Mouse (Mus musculus): ENCODE measurements around the gene Glb1.

Gene Glb1

DNA sequence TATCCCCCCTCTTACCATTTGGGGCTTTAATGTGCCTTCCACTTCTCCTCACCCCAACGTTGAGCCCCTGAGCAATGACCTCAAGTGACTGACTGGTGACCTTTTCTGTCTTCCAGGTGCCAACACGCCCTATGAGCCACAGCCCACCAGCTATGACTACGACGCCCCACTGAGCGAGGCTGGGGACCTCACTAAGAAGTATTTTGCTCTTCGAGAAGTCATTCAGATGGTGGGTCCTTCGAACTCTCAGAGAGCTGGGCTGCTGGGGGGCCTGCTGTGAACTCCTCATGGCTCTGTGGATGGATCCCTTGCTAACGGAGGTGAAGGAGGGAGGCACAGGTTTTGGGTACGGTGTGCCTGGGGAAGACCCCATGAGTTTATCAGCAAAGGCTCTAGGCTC, 42.0 kb downstream of the Glb1 start:
- no peak for DNase-seq (ENCODE audit: low spot score)

DNA sequence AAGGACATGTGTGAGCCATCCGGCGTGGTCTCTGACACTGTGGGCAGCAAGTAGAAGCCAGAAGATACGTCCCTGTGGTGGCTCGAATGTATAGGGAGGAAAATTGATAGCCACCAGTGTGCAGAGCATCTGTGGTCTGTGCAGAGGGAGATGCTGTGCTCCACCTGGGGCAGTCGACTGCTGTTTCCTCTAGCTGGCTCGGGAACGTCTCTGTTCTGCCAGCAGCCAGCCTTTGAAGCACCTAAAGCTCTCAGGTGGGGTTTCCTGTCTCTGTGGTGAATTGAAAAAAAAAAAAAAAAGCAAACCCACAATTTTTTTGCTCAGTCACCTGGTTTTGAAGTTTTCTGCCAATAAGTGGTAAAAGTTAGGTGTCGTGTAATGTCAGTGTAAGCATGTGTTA, 42.5 kb downstream of the Glb1 start:
- DNase-seq (ENCODE audit: low spot score): no peak

DNA sequence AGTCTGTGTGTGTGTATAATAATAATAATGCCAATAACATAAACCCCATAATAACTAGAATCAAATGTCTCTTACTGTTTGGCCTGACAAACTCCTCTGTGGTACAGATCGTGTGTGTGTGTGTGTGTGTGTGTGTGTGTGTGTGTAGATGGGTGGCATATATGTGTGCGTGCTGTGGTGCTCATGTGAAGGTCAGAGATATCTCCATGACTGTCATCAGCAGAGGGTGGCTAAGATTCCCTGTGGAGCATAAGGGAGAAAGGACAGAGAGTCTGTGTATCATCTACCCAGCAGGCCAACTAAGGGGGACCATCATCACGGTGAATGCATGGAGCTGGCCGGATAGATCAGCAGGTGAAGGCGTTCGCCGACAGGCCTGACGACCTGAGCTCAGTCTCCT, 46.0 kb downstream of the Glb1 start:
- no peak for DNase-seq (ENCODE audit: low spot score)

DNA sequence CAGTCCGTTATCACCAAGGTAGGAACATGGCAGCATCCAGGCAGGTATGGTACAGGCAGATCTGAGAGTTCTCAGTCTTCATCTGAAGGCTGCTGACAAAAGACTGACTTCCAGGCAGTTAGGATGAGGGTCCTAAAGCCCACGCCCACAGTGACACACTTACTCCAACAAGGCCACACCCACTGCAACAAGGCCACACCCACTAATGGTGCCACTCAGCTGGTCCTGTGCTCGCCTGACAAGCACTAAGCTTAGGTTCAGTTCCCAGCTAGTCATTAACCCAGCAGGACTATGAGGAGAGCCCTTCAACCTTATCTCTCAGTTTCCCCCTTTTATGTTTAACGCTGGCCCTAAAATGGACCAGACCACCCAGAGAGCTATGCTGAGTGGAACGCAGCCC, 47.8 kb downstream of the Glb1 start:
- no peak for DNase-seq (ENCODE audit: low spot score)

DNA sequence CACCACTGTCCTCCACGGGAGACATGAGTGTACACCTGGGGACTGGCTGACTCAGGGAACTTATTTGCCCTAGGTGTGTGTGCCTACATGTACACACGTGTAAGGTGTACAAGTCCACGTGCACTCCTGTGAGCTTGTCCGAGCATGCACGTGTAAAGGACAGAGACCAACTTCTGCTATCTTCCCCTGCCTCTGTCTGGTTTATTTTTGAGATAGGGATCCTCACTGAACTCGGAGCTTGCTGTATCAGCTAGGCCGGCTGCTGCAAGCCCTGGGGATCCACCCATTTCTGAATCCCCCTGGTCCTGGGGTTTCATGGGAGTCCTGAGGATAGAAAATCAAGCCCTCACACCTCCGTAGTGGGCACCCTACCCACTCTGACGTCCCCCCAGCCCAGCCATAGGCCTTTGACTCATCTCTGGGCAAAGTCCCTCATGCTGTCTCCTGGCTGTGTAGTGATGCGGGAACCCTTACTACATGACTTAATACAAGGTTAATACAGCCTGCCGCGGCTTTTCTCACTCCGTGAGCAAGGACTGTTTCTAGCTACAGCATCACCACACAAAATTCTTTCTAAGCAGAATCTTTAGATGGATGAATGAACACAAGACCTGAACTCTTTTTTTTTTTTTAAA, 48.4 kb downstream of the Glb1 start:
- no peak for DNase-seq (ENCODE audit: low spot score)

DNA sequence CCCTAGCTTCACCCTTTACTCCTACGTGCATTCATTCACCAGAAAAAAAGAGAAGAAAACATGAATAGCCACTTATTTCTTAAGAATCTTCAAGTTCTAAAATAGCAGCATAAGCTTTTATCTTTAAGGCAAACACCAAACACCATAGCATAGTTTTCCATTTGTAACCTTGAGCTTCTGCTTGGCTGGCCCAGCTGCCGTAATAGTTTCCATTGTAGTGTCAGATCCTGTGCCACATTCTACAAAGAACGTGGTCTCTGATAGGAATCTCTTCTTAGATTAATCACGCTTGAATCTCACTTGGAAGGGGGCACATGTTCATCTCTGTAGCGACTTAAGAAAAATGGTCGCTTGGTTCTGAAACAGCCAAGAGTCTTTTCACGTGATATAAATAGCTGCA, 50.7 kb downstream of the Glb1 start:
- DNase-seq (ENCODE audit: low spot score): no peak

DNA sequence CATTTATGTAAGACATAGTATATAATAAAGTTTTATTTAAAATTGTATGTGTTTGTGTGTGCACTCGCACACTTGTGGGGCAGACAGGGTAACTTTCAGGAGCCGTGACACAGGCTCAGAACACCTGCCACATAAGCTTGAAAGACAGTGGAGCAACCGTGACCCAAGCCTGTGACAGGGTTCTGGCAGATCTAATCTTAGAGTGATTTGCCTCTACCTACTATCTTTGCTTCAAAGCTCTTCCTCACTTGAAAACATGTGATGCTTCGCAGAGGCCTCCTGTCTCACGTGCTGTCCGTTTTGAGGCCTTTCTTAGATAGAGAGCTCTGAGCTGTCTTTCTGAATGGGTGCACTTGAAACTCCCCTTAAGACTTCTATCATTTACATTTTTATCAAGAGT, 51.5 kb downstream of the Glb1 start:
- no peak for DNase-seq (ENCODE audit: low spot score)

DNA sequence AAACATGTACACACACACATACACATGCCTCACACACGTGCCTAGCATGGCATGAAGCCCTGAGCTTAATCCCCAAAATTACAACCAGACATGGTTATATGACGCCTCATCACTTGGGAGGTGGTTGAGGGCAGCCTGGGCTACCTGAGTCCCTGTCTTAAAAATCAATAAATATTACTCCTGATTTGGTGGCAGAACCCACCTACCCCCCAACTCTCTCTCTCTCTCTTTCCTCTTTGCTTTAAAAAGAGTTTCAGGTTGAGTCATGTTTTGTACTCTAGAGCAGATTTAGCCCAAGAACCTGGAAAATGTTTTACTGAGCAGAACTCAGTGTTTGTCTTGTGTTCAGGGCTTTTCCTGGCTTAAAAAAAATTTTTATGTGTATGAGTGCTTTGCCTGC, 54.5 kb downstream of the Glb1 start:
- DNase-seq (ENCODE audit: low spot score): no peak

DNA sequence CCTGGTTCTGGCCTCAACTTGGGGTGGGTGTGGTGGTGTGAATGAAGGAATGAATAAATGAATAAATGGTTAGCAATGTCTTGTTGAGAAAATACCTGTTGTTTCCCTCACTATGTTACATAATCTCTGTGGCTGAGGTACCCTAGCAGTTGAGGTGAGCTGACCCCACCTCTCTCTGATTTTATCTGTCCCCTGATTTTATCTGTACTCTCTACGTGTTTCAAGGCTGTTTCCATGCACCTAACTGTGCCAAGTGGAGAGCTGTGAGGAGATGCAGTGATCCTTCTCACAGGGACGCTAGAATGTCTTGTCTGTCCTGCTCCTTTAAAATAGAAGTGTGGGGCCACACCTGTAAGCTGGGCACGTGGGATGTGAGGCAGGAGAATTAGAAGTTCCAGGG, 57.6 kb downstream of the Glb1 start:
- no peak for DNase-seq (ENCODE audit: low spot score)

DNA sequence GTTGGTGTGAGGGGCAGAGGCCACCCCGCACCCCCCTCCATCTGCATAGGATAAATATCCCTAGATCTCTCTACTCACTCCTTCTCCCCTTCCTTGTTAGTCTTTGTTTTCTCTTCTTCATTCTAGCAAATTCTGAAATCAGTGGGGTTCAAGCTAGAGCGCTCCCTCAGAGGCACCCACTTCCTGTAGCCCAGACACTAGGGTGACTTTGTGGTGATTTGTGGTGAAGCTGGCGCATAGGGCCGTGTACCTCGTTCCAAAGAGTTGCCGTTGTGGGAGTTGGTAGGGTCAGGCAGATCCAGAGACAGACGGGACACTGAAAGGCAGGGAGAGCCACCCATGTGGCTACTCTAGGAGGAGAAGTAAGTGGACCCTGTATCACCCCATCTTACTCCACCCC, 61.7 kb downstream of the Glb1 start:
- no peak for DNase-seq (ENCODE audit: low spot score)

DNA sequence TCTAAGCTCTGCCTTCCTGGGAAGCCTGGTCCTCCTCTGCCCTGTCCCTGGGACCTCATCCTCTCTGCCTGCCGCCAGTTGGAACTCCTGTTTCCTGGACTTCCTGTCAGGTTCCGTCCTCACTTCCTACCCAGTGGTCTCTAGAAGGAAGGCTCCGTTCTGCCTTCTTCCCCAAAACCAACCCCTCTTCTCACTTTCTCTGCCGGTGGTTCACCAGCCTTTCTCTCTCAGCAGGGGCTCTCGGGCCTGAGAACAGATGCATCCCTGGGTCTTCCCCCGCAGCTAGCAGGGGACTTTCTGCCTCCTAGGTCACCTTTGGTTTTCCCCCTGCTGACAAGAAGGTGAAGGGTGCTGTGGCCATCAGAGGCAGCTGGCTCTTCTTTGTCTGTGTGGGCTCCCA, 64.6 kb downstream of the Glb1 start:
- no peak for DNase-seq (ENCODE audit: low spot score)

DNA sequence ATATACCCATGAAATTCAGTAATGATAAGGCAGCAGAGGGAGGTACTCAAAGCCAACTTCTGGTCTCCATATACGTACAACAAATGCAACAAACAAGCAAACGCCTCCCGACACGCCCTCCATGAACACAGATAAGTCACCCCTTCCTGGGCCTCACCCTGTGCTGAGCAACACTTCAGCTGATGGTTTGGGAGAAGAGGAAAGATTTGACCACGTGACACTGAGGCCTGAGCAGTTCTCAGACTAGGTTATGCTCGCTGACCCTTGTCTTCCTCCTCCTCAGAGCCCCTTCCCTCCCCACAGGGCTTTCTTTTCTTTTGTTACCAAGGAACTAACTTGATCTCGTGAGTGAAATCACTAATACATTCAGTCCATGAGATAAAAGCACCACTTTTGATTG, 66.0 kb downstream of the Glb1 start:
- no peak for DNase-seq (ENCODE audit: low spot score)

DNA sequence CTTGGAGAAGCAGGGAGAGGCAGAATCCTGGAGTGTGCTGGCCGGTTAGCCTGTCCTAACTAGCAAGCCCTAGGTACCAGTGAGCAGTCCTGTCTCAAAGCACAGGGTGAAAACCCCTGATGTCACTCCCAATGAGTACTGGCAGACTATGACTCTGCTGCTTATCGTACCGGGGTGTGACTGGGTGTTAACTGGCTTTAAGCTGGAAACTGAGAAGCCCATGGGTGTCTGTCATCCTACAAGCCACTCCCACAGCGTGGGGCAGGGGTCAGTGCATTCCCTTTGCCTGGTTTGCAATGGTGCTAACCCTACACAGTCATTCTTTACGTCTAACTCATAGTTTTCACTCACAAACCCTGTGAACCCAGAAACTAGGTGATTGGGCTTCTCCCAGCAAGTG, 67.3 kb downstream of the Glb1 start:
- DNase-seq (ENCODE audit: low spot score): no peak

DNA sequence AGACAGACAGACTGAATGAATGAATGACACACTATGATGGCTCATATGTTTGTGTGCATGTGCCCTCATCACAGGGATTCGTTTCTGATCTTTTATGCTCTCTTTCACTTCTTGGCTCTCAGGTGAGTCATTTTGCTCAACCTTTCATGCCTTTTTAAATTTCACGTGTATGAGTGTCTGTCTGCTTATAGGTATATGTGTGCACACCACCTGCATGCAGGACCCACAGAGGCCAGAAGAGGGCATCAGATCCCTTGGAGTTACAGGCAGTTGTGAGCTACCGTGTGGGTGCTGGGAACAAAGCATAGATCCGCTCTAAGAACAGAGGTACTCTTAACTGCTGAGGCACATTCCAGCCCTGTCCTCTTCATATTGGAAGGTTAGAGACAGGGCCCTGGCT, 67.8 kb downstream of the Glb1 start:
- DNase-seq (ENCODE audit: low spot score): no peak

DNA sequence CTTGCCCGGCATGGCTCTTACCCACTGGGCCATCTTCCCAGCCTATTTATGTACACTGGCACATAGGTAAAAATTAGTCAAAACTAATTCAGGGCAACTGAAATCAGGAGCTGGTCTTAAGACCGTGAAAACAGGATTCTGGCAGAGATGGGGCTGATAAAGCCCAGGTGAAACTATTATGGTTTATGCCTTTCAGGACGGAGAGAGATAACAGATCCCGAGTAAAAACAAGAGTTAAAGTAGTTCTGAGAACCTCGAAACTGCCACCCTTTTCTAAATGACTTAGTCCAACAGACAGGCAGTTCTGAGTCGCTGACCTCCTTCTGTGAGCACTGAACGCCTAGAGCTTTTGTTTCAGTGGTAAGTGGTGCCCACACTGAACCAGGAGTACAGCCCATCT, 71.0 kb downstream of the Glb1 start:
- DNase-seq (ENCODE audit: low spot score): no peak

DNA sequence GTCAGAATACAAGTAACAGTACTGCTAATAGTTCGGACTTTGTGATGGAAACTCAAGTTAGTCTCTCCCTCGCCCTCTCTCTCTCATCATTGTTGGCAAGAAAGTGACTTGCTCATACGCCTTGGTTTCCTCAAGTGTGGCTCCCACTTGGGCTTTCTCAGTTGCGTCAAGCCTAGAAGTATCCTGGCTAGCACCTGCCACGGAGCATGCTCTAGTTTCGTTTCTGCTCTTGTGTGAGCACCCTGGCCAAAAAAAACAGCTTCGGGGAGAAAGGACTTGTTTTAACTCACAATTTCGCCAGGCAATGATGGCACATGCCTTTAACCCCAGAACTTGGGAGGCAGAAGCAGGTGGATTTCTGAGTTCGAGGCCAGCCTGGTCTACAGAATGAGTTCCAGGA, 76.1 kb downstream of the Glb1 start:
- DNase-seq (ENCODE audit: low spot score): no peak

DNA sequence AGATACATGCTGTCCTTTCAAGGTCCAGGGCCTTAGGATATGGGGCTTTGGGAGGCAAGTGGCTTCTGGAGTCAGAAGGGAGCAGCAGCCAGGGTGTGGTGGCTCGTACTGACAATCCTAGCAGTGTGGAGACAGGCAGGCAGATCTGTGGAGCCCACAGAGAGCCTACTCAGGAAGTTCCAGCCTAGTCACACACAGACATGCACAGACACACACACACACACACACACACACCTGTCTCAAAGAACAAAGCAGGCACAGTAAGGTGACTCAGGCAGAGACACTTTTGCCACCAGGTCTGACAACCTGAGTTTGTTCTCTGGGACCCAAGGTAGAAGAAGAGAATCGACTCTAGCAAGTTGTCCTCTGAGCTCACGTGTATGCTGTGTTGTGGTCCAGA, 80.1 kb downstream of the Glb1 start:
- no peak for DNase-seq (ENCODE audit: low spot score)

DNA sequence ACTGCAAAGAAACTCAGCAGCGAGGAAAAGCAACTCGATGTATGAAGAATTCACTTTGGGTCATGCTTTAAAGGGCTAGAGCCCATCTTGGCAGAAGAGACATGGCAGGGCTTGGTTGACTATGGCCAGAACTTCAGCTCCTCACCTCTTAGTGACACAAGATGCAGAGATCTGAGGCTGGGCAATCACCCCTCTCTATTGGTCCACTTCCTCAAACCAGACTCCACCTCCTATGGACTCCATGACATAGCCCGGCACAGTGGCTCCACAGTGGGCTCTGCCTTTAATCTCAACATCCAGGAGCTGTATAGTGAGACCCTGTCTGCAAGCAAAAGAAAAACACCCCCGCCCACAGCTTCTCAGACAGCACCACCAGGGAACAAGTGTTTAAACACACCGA, 83.9 kb downstream of the Glb1 start:
- DNase-seq (ENCODE audit: low spot score): no peak

DNA sequence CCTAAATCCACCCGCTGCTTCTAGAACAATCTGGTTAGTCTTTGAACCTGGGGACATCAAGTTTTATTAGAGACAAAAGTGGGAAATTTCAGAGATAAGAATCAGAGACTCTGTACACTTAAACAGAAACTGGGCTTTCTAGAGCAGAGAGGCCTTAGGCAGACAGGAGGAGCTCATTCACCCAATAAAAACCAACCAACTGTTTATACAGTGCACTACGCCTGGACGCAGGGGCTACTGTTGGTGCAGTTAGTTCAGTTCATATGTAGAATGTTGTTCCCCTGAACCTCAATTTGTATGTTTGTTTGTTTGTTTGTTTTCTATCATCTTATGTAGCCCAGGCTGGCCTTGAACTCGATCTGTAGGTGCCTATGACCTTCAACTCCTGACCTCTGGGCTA, 85.9 kb downstream of the Glb1 start:
- no peak for DNase-seq (ENCODE audit: low spot score)

DNA sequence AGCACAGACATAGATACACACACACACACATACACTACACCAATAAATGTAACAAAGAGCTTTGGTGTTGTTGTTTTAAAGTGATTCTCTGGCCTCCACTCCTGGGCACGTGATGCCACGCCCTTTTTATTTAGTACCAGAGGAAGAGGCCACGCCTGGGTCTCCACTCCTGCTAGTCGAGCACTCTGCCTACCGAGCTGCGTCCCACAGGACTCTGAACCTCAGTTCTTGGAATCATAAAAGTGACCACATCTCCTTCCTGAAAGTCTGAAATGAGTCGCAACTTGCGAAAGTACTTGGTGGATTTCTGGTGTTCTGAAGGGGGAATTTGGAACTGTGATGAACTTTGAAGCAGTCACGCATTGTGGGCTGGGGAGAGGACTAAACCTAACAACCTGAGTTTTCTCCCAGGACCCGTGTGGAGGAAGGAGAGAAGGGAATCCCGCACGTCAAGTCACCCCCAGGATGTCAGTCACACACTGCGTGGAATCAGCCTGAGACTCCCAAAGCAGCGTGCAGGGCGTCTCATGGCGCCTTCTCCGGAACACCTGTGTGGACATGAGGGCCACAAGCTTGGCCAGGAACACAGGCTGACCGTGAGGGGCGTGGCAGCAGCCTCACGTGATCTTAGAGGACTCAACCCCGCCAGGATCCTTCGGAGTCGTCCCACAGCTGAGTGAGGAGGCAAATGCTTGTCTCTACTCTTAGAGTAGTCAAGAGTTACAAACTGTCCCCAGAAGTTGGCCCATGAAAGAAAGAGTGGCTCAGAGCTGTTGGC, 86.8 kb downstream of the Glb1 start:
- DNase-seq (ENCODE audit: low spot score): no peak

DNA sequence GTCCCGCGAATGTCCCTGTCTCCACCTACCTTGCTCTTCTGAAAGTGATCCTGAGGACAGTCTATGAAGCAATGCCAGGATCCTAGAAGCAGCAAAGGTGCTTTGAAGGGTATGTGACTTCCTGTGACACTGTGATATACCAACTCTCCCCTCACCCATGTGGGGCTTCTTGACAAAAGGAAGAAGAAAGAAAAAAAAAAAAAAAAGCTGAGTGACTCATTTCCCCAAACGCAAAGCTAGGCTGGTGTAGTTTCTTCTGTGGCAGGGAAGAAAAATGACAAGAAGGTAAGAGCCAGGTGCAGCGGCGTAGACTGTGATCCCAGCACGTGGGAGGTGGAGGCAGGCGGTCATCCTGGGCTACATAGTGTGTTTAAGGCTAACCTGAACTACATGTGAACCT, 95.6 kb downstream of the Glb1 start:
- DNase-seq (ENCODE audit: low spot score): no peak

DNA sequence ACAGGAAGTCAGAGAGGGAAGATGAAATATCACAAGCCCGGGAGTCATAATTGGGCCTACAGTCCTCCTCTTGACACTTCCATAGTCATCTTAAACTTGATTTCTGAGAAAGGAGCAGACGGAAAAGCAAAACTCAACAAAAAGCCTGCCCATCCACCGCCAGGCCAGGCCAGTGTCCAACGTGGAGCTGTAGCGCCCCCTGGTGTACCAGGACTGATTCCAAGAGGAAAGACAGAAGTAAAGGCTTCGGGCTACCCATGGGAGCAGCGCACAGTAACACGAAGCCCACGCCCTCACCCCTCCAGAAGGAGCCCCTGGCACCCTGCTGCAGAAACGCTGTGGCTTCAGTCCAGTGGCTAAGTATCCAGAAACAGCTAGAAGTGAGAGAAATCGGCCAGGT, 97.3 kb downstream of the Glb1 start:
- DNase-seq (ENCODE audit: low spot score): peak; percentile 95

DNA sequence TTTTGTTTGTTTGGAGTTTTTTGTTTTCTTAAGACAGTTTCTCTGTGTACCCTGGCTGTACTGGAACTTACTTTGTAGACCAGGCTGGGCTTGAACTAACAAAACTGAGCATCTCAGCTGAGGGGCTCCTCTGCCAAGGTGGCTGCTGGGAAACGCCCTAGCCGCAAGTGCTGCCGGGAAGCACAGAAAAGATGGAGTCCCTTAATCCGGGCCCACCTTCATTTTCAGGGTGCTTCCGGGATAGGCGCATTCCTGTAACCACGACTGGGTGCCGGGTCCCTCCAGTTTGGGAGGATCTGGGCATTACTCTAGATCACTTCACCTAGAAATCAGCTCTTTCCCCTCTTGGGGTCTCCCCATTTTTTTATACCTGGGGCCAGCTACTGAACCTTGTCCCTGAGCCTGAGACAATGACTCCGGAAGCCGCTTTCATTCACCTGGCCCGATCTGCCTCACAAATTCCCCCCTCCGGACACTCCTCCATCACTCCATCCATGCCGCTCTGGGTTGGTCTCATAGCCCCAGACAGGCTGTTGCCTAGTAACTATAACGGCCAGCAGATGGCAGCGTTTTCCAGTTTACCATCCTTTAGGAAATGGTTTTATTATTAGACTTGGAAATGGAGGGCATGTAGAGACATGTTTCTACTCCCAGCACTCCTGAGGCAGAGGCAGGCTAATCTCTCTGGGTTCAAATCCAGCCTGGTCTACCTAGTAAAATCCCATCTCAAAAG, 99.1 kb downstream of the Glb1 start:
- DNase-seq (ENCODE audit: low spot score): peak; percentile 88

DNA sequence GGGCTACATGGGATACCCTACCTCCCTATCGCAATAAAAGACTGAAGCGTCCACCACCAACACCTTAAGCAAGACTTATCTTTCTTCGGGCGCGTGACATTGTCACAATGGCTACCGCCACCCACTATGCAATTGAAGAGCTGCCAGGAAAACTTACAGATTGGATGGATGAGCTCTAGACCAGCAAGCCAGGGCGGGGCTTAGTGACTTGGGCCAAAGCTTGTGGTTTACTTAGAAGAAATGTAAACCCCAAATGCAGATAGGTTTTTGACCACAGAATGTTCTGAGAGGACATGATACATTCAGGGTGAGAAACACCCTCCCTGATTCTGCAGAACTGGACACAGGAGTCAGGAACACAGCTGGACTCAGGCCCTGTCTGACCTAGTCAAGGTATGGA, 100.2 kb downstream of the Glb1 start:
- DNase-seq (ENCODE audit: low spot score): no peak
